Mouse (Mus musculus): Measurements from ENCODE around the gene Zcchc18.

DNA sequence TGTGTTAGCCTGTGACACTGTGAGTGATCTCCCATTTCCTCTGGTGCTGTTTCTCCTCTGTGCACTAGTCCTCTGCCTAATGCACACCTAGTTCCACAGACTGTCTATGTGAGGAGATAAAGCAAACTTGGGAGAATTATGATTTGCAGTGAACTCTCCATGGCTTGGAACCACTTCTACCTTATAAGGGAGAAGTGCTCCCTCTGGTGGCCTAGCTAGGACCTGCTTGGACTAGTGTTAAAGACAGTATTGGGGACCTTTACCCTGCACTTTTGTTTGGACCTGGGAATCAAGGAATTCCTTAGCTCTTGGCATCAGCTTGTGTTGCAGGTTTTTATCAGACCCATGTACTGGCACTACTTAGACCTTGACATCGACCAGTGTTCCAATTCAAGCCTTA lies 26.4 kb downstream of the Zcchc18 start:
- TF ChIP-seq CTCF (IDR thresholded peaks at IDR 0.05 in 2 of 3, conservative IDR thresholded peaks at IDR 0.05 in 1 of 3; ENCODE audit: control insufficient read depth in 1 of 3, insufficient read depth in 1 of 3, low read depth in 2 of 3, low read length in 3 of 3, poor library complexity in 1 of 3, severe bottlenecking in 1 of 3): peak; percentile 61 to 94 (median 83)
- TF ChIP-seq SIN3A (IDR thresholded peaks at IDR 0.05; ENCODE audit: low read length): no peak
- TF ChIP-seq RAD21 (IDR thresholded peaks at IDR 0.05; ENCODE audit: low read depth, low read length): peak; percentile 32
- TF ChIP-seq ZC3H11A (IDR thresholded peaks at IDR 0.05; ENCODE audit: low read depth, low read length): no peak
- no peak for TF ChIP-seq ETS1 (IDR thresholded peaks at IDR 0.05; ENCODE audit: low read depth, low read length)
- no peak for TF ChIP-seq USF1 (IDR thresholded peaks at IDR 0.05; ENCODE audit: low read depth, low read length)
- no peak for TF ChIP-seq EP300 (IDR thresholded peaks at IDR 0.05; ENCODE audit: low read depth in 1 of 2, low read length in 2 of 2)
- TF ChIP-seq GABPA (IDR thresholded peaks at IDR 0.05; ENCODE audit: low read depth, low read length): no peak
- no peak for TF ChIP-seq E2F4 (IDR thresholded peaks at IDR 0.05; ENCODE audit: borderline replicate concordance, low read depth, low read length)
- TF ChIP-seq TAL1 (IDR thresholded peaks at IDR 0.05; ENCODE audit: low read length): no peak
- TF ChIP-seq GATA1 (IDR thresholded peaks at IDR 0.05; ENCODE audit: low read depth, low read length): no peak
- no peak for TF ChIP-seq POLR2AphosphoS5 (IDR thresholded peaks at IDR 0.05; ENCODE audit: borderline replicate concordance, low read depth, low read length)

Measured in MEL (cell line).